Mouse (Mus musculus): ENCODE measurements around the gene Gm3285.

DNA sequence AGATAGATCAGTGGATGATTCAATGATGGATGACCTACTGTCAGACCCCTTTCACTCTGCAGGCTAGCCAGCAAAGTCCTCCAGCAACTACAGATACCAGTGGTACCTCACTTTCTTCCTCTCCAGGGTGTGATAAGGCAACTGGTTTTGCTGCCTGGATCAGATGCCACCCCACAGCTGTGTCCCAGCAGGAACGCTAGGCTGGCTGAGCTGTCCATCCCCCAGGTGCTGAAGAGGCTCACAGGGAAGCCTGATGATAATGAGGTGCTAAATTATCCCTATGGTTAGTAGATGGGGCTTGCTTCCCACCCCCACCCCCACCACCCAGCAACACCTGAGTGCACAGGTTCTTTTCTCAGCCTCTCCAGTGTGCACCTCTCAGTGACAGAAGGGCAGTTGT, 5.8 kb downstream of the Gm3285 start:
- TF ChIP-seq POLR2A (IDR thresholded peaks at IDR 0.05; ENCODE audit: low read depth, low read length) (no peak), CTCF (IDR thresholded peaks at IDR 0.05; ENCODE audit: borderline replicate concordance, insufficient read depth, low read length) (no peak)

All from embryonic fibroblast, embryonic 13.5 days (primary cell).